Mouse (Mus musculus): ENCODE data around the gene Nkx2-1. TPM values are rescaled to one million over a fixed set of nuclear protein-coding genes. Genes with fewer than 3 reads are reported as not detected.

The Nkx2-1 gene
- polyA plus RNA-seq, 1 experiment: 267 TPM

GRCm38 (mm10) chr12:56508413-56508812 lies 28.3 kb downstream of the Nkx2-1 start:
- Histone ChIP-seq H3K4me1 (ENCODE audit: control insufficient read depth, insufficient read depth, low read length) (no peaks in the 10 kb centered on the region; the same call in 1 of the 2 replicates), H3K4me3 (replicated peaks; ENCODE audit: extremely low read depth, low read depth, low read length) (no peak overlapping the region)
- no peak for DNase-seq
- TF ChIP-seq POLR2A (IDR thresholded peaks at IDR 0.05; ENCODE audit: borderline replicate concordance, extremely low read depth, low read depth, low read length) (no peak), CTCF (IDR thresholded peaks at IDR 0.05; ENCODE audit: insufficient read depth, low read length) (no peak)
- 38% methylated on average over 8 of the region's 8 CpGs for WGBS

GRCm38 (mm10) chr12:56487046-56487445 lies 49.7 kb downstream of the Nkx2-1 start:
- DNase-seq: no peak

GRCm38 (mm10) chr12:56482606-56483005 lies 54.1 kb downstream of the Nkx2-1 start:
- DNase-seq: no peak
- H3K4me3 ChIP-seq (replicated peaks; ENCODE audit: extremely low read depth, low read depth, low read length): no peak overlapping the region
- no peak for TF ChIP-seq CTCF (IDR thresholded peaks at IDR 0.05; ENCODE audit: insufficient read depth, low read length)
- no peak for TF ChIP-seq POLR2A (IDR thresholded peaks at IDR 0.05; ENCODE audit: borderline replicate concordance, extremely low read depth, low read depth, low read length)
- 85% methylated on average over 10 of the region's 10 CpGs for WGBS
- H3K4me1 ChIP-seq (ENCODE audit: control insufficient read depth, insufficient read depth, low read length): no peaks in the 10 kb centered on the region; the same call in 1 of the 2 replicates

More at GRCm38 (mm10) chr12:56487046-56487445, 49.7 kb downstream of the Nkx2-1 start:
- Histone ChIP-seq H3K4me1 (ENCODE audit: control insufficient read depth, insufficient read depth, low read length) (no peaks in the 10 kb centered on the region; the same call in 1 of the 2 replicates), H3K4me3 (replicated peaks; ENCODE audit: extremely low read depth, low read depth, low read length) (no peak overlapping the region)
- TF ChIP-seq POLR2A (IDR thresholded peaks at IDR 0.05; ENCODE audit: borderline replicate concordance, extremely low read depth, low read depth, low read length): no peak
- no peak for TF ChIP-seq CTCF (IDR thresholded peaks at IDR 0.05; ENCODE audit: insufficient read depth, low read length)
- WGBS: 15% methylated on average over 3 of the region's 3 CpGs

Other genes starting within 250 kb of the Nkx2-1 start
- 30.3 and 37.8 TPM in 2 replicates for gene Mbip, start 191.0 kb downstream of the Nkx2-1 start, polyA plus RNA-seq (2012; rRNA removed)
- gene Nkx2-9, start 76.4 kb upstream of the Nkx2-1 start, polyA plus RNA-seq (2012; rRNA removed): 0.18 and 0.20 TPM in 2 replicates
- 0.98 and 16.8 TPM in 2 replicates for gene Pax9, start 154.9 kb upstream of the Nkx2-1 start, polyA plus RNA-seq (2012; rRNA removed)

Measured in lung, adult 2 months (tissue).